Mouse (Mus musculus): ENCODE results near the gene Fastkd2. TPM values are rescaled to one million over a fixed set of nuclear protein-coding genes. Genes with fewer than 3 reads are reported as not detected.

Gene Fastkd2
- polyA plus RNA-seq (2015; fragmentation: Nextera tagmentation; extraction: Ambion mirVana): 44.7 and 46.0 TPM in 2 replicates

- no peak within 1 kb of the TSS for H3K27ac ChIP-seq (replicated peaks)
- WGBS: under 1% methylated on average over 31 of the region's 31 CpGs
- H3K36me3 ChIP-seq: no peaks in the 10 kb centered on the region
- no peaks in the 10 kb centered on the region for H3K27me3 ChIP-seq
- H3K4me3 ChIP-seq (replicated peaks): peak within 1 kb of the TSS; percentile 60
- peak within 1 kb of the TSS; percentile 50 for H3K9ac ChIP-seq
- H3K4me2 ChIP-seq (replicated peaks): peak within 1 kb of the TSS; percentile 58
- peaks cover 20% of the 10 kb centered on the region for H3K4me1 ChIP-seq
- no peaks in the 10 kb centered on the region for H3K9me3 ChIP-seq (replicated peaks)
- ATAC-seq (ENCODE audit: insufficient number of reproducible peaks, low FRiP score, low TSS enrichment, low read depth): peak; percentile 88
Measured at GRCm38 (mm10) chr1:63730240-63730771, at the start of gene Fastkd2, which contains the start of gene Mdh1b. Gene Fastkd2, plus strand, starts transcription at chr1:63730614. Gene Mdh1b, minus strand, starts transcription at chr1:63730318.

GRCm38 (mm10) chr1:63686827-63687226 is 43.6 kb upstream of the Fastkd2 start, which contains the start of gene Dytn:
Gene Dytn, minus strand, starts transcription at chr1:63686927.
- H3K4me2 ChIP-seq (replicated peaks): no peak within 1 kb of the TSS
- no peaks in the 10 kb centered on the region for H3K36me3 ChIP-seq
- no peak within 1 kb of the TSS for H3K27ac ChIP-seq (replicated peaks)
- H3K9me3 ChIP-seq (replicated peaks): no peaks in the 10 kb centered on the region
- 84% methylated on average over 4 of the region's 4 CpGs for WGBS
- no peak for ATAC-seq (ENCODE audit: insufficient number of reproducible peaks, low FRiP score, low TSS enrichment, low read depth)
- H3K4me1 ChIP-seq: no peaks in the 10 kb centered on the region
- H3K4me3 ChIP-seq (replicated peaks): no peak within 1 kb of the TSS
- H3K27me3 ChIP-seq: no peaks in the 10 kb centered on the region
- H3K9ac ChIP-seq: no peak within 1 kb of the TSS

GRCm38 (mm10) chr1:63696861-63697260 is 33.6 kb upstream of the Fastkd2 start:
- Histone ChIP-seq H3K4me1 (no peaks in the 10 kb centered on the region), H3K27me3 (no peaks in the 10 kb centered on the region), H3K27ac (replicated peaks) (no peak overlapping the region), H3K4me3 (replicated peaks) (no peak overlapping the region), H3K9ac (no peak overlapping the region), H3K36me3 (no peaks in the 10 kb centered on the region), H3K4me2 (replicated peaks) (no peak overlapping the region), H3K9me3 (replicated peaks) (no peaks in the 10 kb centered on the region)
- WGBS: 73% methylated on average over 3 of the region's 3 CpGs
- ATAC-seq (ENCODE audit: insufficient number of reproducible peaks, low FRiP score, low TSS enrichment, low read depth): no peak

- H3K9ac ChIP-seq: no peak overlapping the region
- H3K27me3 ChIP-seq: no peaks in the 10 kb centered on the region
- H3K27ac ChIP-seq (replicated peaks): no peak overlapping the region
- H3K4me3 ChIP-seq (replicated peaks): no peak overlapping the region
- no peaks in the 10 kb centered on the region for H3K4me1 ChIP-seq
- H3K4me2 ChIP-seq (replicated peaks): no peak overlapping the region
- no peak for ATAC-seq (ENCODE audit: insufficient number of reproducible peaks, low FRiP score, low TSS enrichment, low read depth)
- H3K9me3 ChIP-seq (replicated peaks): no peaks in the 10 kb centered on the region
- 61% methylated on average over 5 of the region's 5 CpGs for WGBS
- no peaks in the 10 kb centered on the region for H3K36me3 ChIP-seq
Measured at GRCm38 (mm10) chr1:63705733-63706132, 24.7 kb upstream of the Fastkd2 start.

GRCm38 (mm10) chr1:63708876-63709275 is 21.5 kb upstream of the Fastkd2 start:
- Histone ChIP-seq H3K27ac (replicated peaks) (no peak overlapping the region), H3K9ac (no peak overlapping the region), H3K36me3 (no peaks in the 10 kb centered on the region), H3K4me2 (replicated peaks) (no peak overlapping the region), H3K4me3 (replicated peaks) (no peak overlapping the region), H3K27me3 (no peaks in the 10 kb centered on the region), H3K9me3 (replicated peaks) (no peaks in the 10 kb centered on the region), H3K4me1 (no peaks in the 10 kb centered on the region)
- WGBS: 56% methylated on average over 3 of the region's 3 CpGs
- no peak for ATAC-seq (ENCODE audit: insufficient number of reproducible peaks, low FRiP score, low TSS enrichment, low read depth)

- H3K36me3 ChIP-seq: no peaks in the 10 kb centered on the region
- ATAC-seq (ENCODE audit: insufficient number of reproducible peaks, low FRiP score, low TSS enrichment, low read depth): no peak
- no peaks in the 10 kb centered on the region for H3K27me3 ChIP-seq
- no peak overlapping the region for H3K4me2 ChIP-seq (replicated peaks)
- 84% methylated on average over 7 of the region's 7 CpGs for WGBS
- H3K4me3 ChIP-seq (replicated peaks): no peak overlapping the region
- no peaks in the 10 kb centered on the region for H3K9me3 ChIP-seq (replicated peaks)
- H3K27ac ChIP-seq (replicated peaks): no peak overlapping the region
- no peak overlapping the region for H3K9ac ChIP-seq
- no peaks in the 10 kb centered on the region for H3K4me1 ChIP-seq
Measured at GRCm38 (mm10) chr1:63720161-63720560, 10.3 kb upstream of the Fastkd2 start.

- ATAC-seq (ENCODE audit: insufficient number of reproducible peaks, low FRiP score, low TSS enrichment, low read depth): no peak
- peaks cover 20% of the 10 kb centered on the region for H3K4me1 ChIP-seq
- peak overlapping the region; percentile 58 for H3K4me2 ChIP-seq (replicated peaks)
- no peaks in the 10 kb centered on the region for H3K27me3 ChIP-seq
- no peaks in the 10 kb centered on the region for H3K9me3 ChIP-seq (replicated peaks)
- 47% methylated on average over 8 of the region's 8 CpGs for WGBS
- no peaks in the 10 kb centered on the region for H3K36me3 ChIP-seq
- H3K4me3 ChIP-seq (replicated peaks): peak overlapping the region; percentile 60
- H3K9ac ChIP-seq: 0 out of 2 replicates have a peak overlapping the region, but pooled peaks have one; percentile 4
- H3K27ac ChIP-seq (replicated peaks): no peak overlapping the region
Measured at GRCm38 (mm10) chr1:63729796-63730195, 618 bp upstream of the Fastkd2 start.

- Histone ChIP-seq H3K9me3 (replicated peaks) (no peaks in the 10 kb centered on the region), H3K4me1 (no peaks in the 10 kb centered on the region), H3K27ac (replicated peaks) (no peak overlapping the region), H3K4me2 (replicated peaks) (no peak overlapping the region), H3K36me3 (peaks cover 9% of the 10 kb centered on the region), H3K4me3 (replicated peaks) (no peak overlapping the region), H3K9ac (no peak overlapping the region), H3K27me3 (no peaks in the 10 kb centered on the region)
- no peak for ATAC-seq (ENCODE audit: insufficient number of reproducible peaks, low FRiP score, low TSS enrichment, low read depth)
- 69% methylated on average over 2 of the region's 2 CpGs for WGBS
Measured at GRCm38 (mm10) chr1:63756005-63756404, 25.6 kb downstream of the Fastkd2 start.

- Histone ChIP-seq H3K4me1 (peaks cover 7% of the 10 kb centered on the region; the same call in 1 of the 2 replicates), H3K4me2 (replicated peaks) (no peak overlapping the region), H3K4me3 (replicated peaks) (no peak overlapping the region), H3K9ac (no peak overlapping the region), H3K27me3 (no peaks in the 10 kb centered on the region), H3K9me3 (replicated peaks) (no peaks in the 10 kb centered on the region), H3K27ac (replicated peaks) (no peak overlapping the region; the same call in 1 of the 2 replicates), H3K36me3 (no peaks in the 10 kb centered on the region)
- WGBS: 24% methylated on average over 3 of the region's 3 CpGs
- ATAC-seq (ENCODE audit: insufficient number of reproducible peaks, low FRiP score, low TSS enrichment, low read depth): no peak
Measured at GRCm38 (mm10) chr1:63763212-63763694, 32.8 kb downstream of the Fastkd2 start.

GRCm38 (mm10) chr1:63763881-63764386 is 33.5 kb downstream of the Fastkd2 start:
- H3K4me3 ChIP-seq (replicated peaks): no peak overlapping the region
- no peak overlapping the region; the same call in 1 of the 2 replicates for H3K27ac ChIP-seq (replicated peaks)
- H3K4me2 ChIP-seq (replicated peaks): no peak overlapping the region
- no peak for ATAC-seq (ENCODE audit: insufficient number of reproducible peaks, low FRiP score, low TSS enrichment, low read depth)
- no peaks in the 10 kb centered on the region for H3K9me3 ChIP-seq (replicated peaks)
- WGBS: 57% methylated on average over 7 of the region's 7 CpGs
- no peaks in the 10 kb centered on the region for H3K27me3 ChIP-seq
- no peak overlapping the region for H3K9ac ChIP-seq
- peaks cover 13% of the 10 kb centered on the region for H3K4me1 ChIP-seq
- H3K36me3 ChIP-seq: no peaks in the 10 kb centered on the region

GRCm38 (mm10) chr1:63764395-63764794 is 34.0 kb downstream of the Fastkd2 start:
- Histone ChIP-seq H3K9me3 (replicated peaks) (no peaks in the 10 kb centered on the region), H3K4me3 (replicated peaks) (no peak overlapping the region), H3K9ac (no peak overlapping the region), H3K4me2 (replicated peaks) (no peak overlapping the region), H3K36me3 (no peaks in the 10 kb centered on the region), H3K27ac (replicated peaks) (no peak overlapping the region), H3K4me1 (peaks cover 13% of the 10 kb centered on the region), H3K27me3 (no peaks in the 10 kb centered on the region)
- WGBS: 80% methylated on average over 7 of the region's 7 CpGs
- ATAC-seq (ENCODE audit: insufficient number of reproducible peaks, low FRiP score, low TSS enrichment, low read depth): no peak

- no peak overlapping the region for H3K9ac ChIP-seq
- peak; percentile 60; the same call in 1 of the 2 replicates for ATAC-seq (ENCODE audit: insufficient number of reproducible peaks, low FRiP score, low TSS enrichment, low read depth)
- 36% methylated on average over 8 of the region's 8 CpGs for WGBS
- H3K4me2 ChIP-seq (replicated peaks): peak overlapping the region; percentile 24; the same call in 1 of the 2 replicates
- H3K4me3 ChIP-seq (replicated peaks): no peak overlapping the region
- H3K36me3 ChIP-seq: no peaks in the 10 kb centered on the region
- peak overlapping the region; percentile 73 for H3K27ac ChIP-seq (replicated peaks)
- H3K9me3 ChIP-seq (replicated peaks): no peaks in the 10 kb centered on the region
- H3K27me3 ChIP-seq: no peaks in the 10 kb centered on the region
- H3K4me1 ChIP-seq: peaks cover 24% of the 10 kb centered on the region
Measured at GRCm38 (mm10) chr1:63768112-63768511, 37.7 kb downstream of the Fastkd2 start.

All from embryonic facial prominence, embryonic 15.5 days (tissue).